Mouse (Mus musculus) midbrain, embryonic 10.5 days (tissue): ENCODE data around the gene Ints6. TPM values are rescaled to one million over a fixed set of nuclear protein-coding genes. Genes with fewer than 3 reads are reported as not detected.

ENCODE experiments used
- DNase-seq: peaks from one replicate; pipeline ENCODE4 v3.0.0-alpha.2; 2017; ENCODE audit warnings: low spot score
- H3K27ac ChIP-seq: fragments of 300-500 bp; sonication (generic); replicated peaks from 2 replicates; pipeline ENCODE4 v1.5.1; 2016; ENCODE audit warnings: mild to moderate bottlenecking
- H3K27me3 ChIP-seq: fragments of 300-500 bp; sonication (generic); 2 replicates; pipeline ENCODE4 v1.6.1; 2016; ENCODE audit warnings: low read depth, mild to moderate bottlenecking; ENCODE audit not compliant: poor library complexity, severe bottlenecking
- H3K36me3 ChIP-seq: fragments of 300-500 bp; sonication (generic); 2 replicates; pipeline ENCODE4 v1.6.1; 2016; ENCODE audit warnings: mild to moderate bottlenecking, moderate library complexity
- H3K4me1 ChIP-seq: fragments of 300-500 bp; sonication (generic); 2 replicates; pipeline ENCODE4 v1.6.1; 2016
- H3K4me3 ChIP-seq: fragments of 300-500 bp; sonication (generic); 2 replicates; pipeline ENCODE4 v1.5.1; 2016; ENCODE audit warnings: mild to moderate bottlenecking, moderate library complexity
- H3K9me3 ChIP-seq: fragments of 300-500 bp; sonication (generic); replicated peaks from 2 replicates; pipeline ENCODE4 v1.6.1; 2016; ENCODE audit warnings: mild to moderate bottlenecking
- WGBS: fragments of 180-500 bp; shearing (Covaris S2); methylation state at CpG from one replicate; pipeline ENCODE4 v1.1.7; 2016; 5-methylcytosine and 5-hydroxymethylcytosine counted together
- polyA plus RNA-seq: library from polyadenylated mRNA; unstranded; fragments of >200 nt; fragmentation: Nextera tagmentation; extraction: Ambion mirVana; gene quantifications from 2 replicates; pipeline ENCODE4 v1.2.1, GENCODE M21; 2016

Ints6 gene
- polyA plus RNA-seq, 1 experiment from 2014 or later, result 17.5 TPM

- 94% methylated on average over 3 of the region's 3 CpGs for WGBS
- Histone ChIP-seq H3K4me3 (no peak overlapping the region), H3K9me3 (no peaks in the 10 kb centered on the region), H3K27me3 (no peaks in the 10 kb centered on the region), H3K27ac (no peak overlapping the region), H3K4me1 (no peaks in the 10 kb centered on the region), H3K36me3 (no peaks in the 10 kb centered on the region)
- DNase-seq, result no peak
These were observed 13.3 kb upstream of the Ints6 start for GRCm38 (mm10) chr14:62774246-62774645.

- no peak for DNase-seq
- no peak overlapping the region for H3K27ac ChIP-seq
- H3K4me1 ChIP-seq, result no peaks in the 10 kb centered on the region
- WGBS, result 80% methylated on average over 6 of the region's 6 CpGs
- H3K36me3 ChIP-seq, result no peaks in the 10 kb centered on the region
- H3K9me3 ChIP-seq, result no peaks in the 10 kb centered on the region
- no peaks in the 10 kb centered on the region for H3K27me3 ChIP-seq
- no peak overlapping the region for H3K4me3 ChIP-seq
These were observed 12.8 kb upstream of the Ints6 start for GRCm38 (mm10) chr14:62773766-62774165.

- Histone ChIP-seq H3K9me3 (no peaks in the 10 kb centered on the region), H3K4me3 (no peak overlapping the region), H3K27ac (no peak overlapping the region), H3K36me3 (no peaks in the 10 kb centered on the region), H3K27me3 (no peaks in the 10 kb centered on the region), H3K4me1 (peaks cover 11% of the 10 kb centered on the region)
- no peak for DNase-seq
- WGBS, result 92% methylated on average over 2 of the region's 2 CpGs
These were observed 4.4 kb upstream of the Ints6 start for GRCm38 (mm10) chr14:62765398-62765797.

- DNase-seq, result no peak
- Histone ChIP-seq H3K27ac (no peak overlapping the region), H3K4me1 (peaks cover 13% of the 10 kb centered on the region), H3K4me3 (no peak overlapping the region), H3K36me3 (no peaks in the 10 kb centered on the region), H3K9me3 (no peaks in the 10 kb centered on the region), H3K27me3 (no peaks in the 10 kb centered on the region)
- 86% methylated on average over 5 of the region's 5 CpGs for whole genome bisulfite sequencing
These were observed 3.4 kb upstream of the Ints6 start for GRCm38 (mm10) chr14:62764371-62764770.

- H3K4me1 ChIP-seq, result peaks cover 21% of the 10 kb centered on the region
- peaks cover 18% of the 10 kb centered on the region for H3K36me3 ChIP-seq
- H3K27ac ChIP-seq, result peak overlapping the region; percentile 99
- H3K27me3 ChIP-seq, result no peaks in the 10 kb centered on the region
- no peak for DNase-seq
- H3K4me3 ChIP-seq, result peak overlapping the region; percentile 98
- H3K9me3 ChIP-seq, result no peaks in the 10 kb centered on the region
- WGBS, result 4% methylated on average over 11 of the region's 11 CpGs
These were observed 974 bp upstream of the Ints6 start for GRCm38 (mm10) chr14:62761943-62762342.

- Histone ChIP-seq H3K27ac (peak overlapping the region; percentile 99), H3K9me3 (no peaks in the 10 kb centered on the region), H3K4me3 (peak overlapping the region; percentile 98), H3K4me1 (peaks cover 21% of the 10 kb centered on the region), H3K27me3 (no peaks in the 10 kb centered on the region), H3K36me3 (peaks cover 33% of the 10 kb centered on the region)
- peak; percentile 70 for DNase-seq
- under 1% methylated on average over 60 of the region's 68 CpGs for WGBS
These were observed 491 bp downstream of the Ints6 start for GRCm38 (mm10) chr14:62760321-62761035.

GRCm38 (mm10) chr14:62759771-62760320 is 1.1 kb downstream of the Ints6 start:
- H3K27me3 ChIP-seq, result no peaks in the 10 kb centered on the region
- peak overlapping the region; percentile 98 for H3K4me3 ChIP-seq
- H3K4me1 ChIP-seq, result peaks cover 21% of the 10 kb centered on the region
- no peaks in the 10 kb centered on the region for H3K9me3 ChIP-seq
- peaks cover 37% of the 10 kb centered on the region for H3K36me3 ChIP-seq
- under 1% methylated on average over 32 of the region's 38 CpGs for WGBS
- H3K27ac ChIP-seq, result peak overlapping the region; percentile 99
- DNase-seq, result peak; percentile 86

- H3K36me3 ChIP-seq, result peaks cover 48% of the 10 kb centered on the region
- H3K9me3 ChIP-seq, result no peaks in the 10 kb centered on the region
- H3K27me3 ChIP-seq, result no peaks in the 10 kb centered on the region
- peak overlapping the region; percentile 98; the same call in 1 of the 2 replicates for H3K4me3 ChIP-seq
- H3K27ac ChIP-seq, result no peak overlapping the region
- WGBS, result 94% methylated on average over 5 of the region's 5 CpGs
- peaks cover 21% of the 10 kb centered on the region for H3K4me1 ChIP-seq
- no peak for DNase-seq
These were observed 2.3 kb downstream of the Ints6 start for GRCm38 (mm10) chr14:62758714-62759113.

GRCm38 (mm10) chr14:62755095-62755640 is 5.8 kb downstream of the Ints6 start:
- Histone ChIP-seq H3K27ac (no peak overlapping the region), H3K9me3 (no peaks in the 10 kb centered on the region), H3K4me1 (peaks cover 10% of the 10 kb centered on the region), H3K4me3 (no peak overlapping the region), H3K27me3 (no peaks in the 10 kb centered on the region), H3K36me3 (peaks cover 66% of the 10 kb centered on the region)
- 97% methylated on average over 1 of the region's 1 CpGs for WGBS
- no peak for DNase-seq

GRCm38 (mm10) chr14:62751479-62751878 is 9.5 kb downstream of the Ints6 start:
- H3K9me3 ChIP-seq, result no peaks in the 10 kb centered on the region
- H3K36me3 ChIP-seq, result peaks cover 58% of the 10 kb centered on the region
- WGBS, result 90% methylated on average over 2 of the region's 2 CpGs
- H3K27ac ChIP-seq, result no peak overlapping the region
- no peak overlapping the region for H3K4me3 ChIP-seq
- H3K4me1 ChIP-seq, result no peaks in the 10 kb centered on the region; the same call in 1 of the 2 replicates
- no peaks in the 10 kb centered on the region for H3K27me3 ChIP-seq
- DNase-seq, result no peak

- WGBS, result 92% methylated on average over 1 of the region's 1 CpGs
- no peak for DNase-seq
- H3K9me3 ChIP-seq, result no peaks in the 10 kb centered on the region
- H3K4me1 ChIP-seq, result no peaks in the 10 kb centered on the region
- peaks cover 55% of the 10 kb centered on the region for H3K36me3 ChIP-seq
- no peaks in the 10 kb centered on the region for H3K27me3 ChIP-seq
- no peak overlapping the region for H3K27ac ChIP-seq
- H3K4me3 ChIP-seq, result no peak overlapping the region
These were observed 25.3 kb downstream of the Ints6 start for GRCm38 (mm10) chr14:62735646-62736045.

GRCm38 (mm10) chr14:62733666-62734065 is 27.3 kb downstream of the Ints6 start:
- Histone ChIP-seq H3K9me3 (no peaks in the 10 kb centered on the region), H3K4me1 (no peaks in the 10 kb centered on the region), H3K27me3 (no peaks in the 10 kb centered on the region), H3K36me3 (peaks cover 48% of the 10 kb centered on the region), H3K27ac (no peak overlapping the region), H3K4me3 (no peak overlapping the region)
- 86% methylated on average over 2 of the region's 2 CpGs for WGBS
- DNase-seq, result no peak

- Histone ChIP-seq H3K4me3 (no peak overlapping the region), H3K4me1 (no peaks in the 10 kb centered on the region), H3K27ac (no peak overlapping the region), H3K27me3 (no peaks in the 10 kb centered on the region), H3K9me3 (no peaks in the 10 kb centered on the region), H3K36me3 (peaks cover 37% of the 10 kb centered on the region)
- no peak for DNase-seq
- WGBS, result 80% methylated on average over 1 of the region's 1 CpGs
These were observed 29.1 kb downstream of the Ints6 start for GRCm38 (mm10) chr14:62731902-62732301.
